Mouse (Mus musculus): ENCODE data around the gene Mex3a. TPM values are rescaled to one million over a fixed set of nuclear protein-coding genes. Genes with fewer than 3 reads are reported as not detected.

The Mex3a gene
- polyA plus RNA-seq, 1 experiment: 1.0 TPM

- Histone ChIP-seq H3K4me3 (ENCODE audit: extremely low read depth, insufficient read depth, insufficient read length) (peak overlapping the region; percentile 89), H3K36me3 (ENCODE audit: control insufficient read depth, insufficient read depth, low read length) (peaks cover 5% of the 10 kb centered on the region; the same call in 1 of the 2 replicates), H3K27me3 (ENCODE audit: control insufficient read depth, insufficient read depth, low read length) (no peaks in the 10 kb centered on the region), H3K4me1 (ENCODE audit: control insufficient read depth, insufficient read depth, insufficient read length) (0 out of 2 replicates have a peak, but pooled peaks cover 4% of the 10 kb centered on the region), H3K27ac (ENCODE audit: insufficient read depth, low read length) (peak overlapping the region; percentile 76)
- no peak for DNase-seq (ENCODE audit: low read depth in 1 of 2, low spot score in 2 of 2)
- WGBS: 5% methylated on average over 16 of the region's 16 CpGs
- TF ChIP-seq POLR2A (IDR thresholded peaks at IDR 0.05; ENCODE audit: low read depth, low read length): no peak
- TF ChIP-seq CTCF (IDR thresholded peaks at IDR 0.05; ENCODE audit: extremely low read depth, insufficient read depth, insufficient read length, insufficient replicate concordance): no peak
Measured at GRCm38 (mm10) chr3:88552082-88552645, 20.0 kb downstream of the Mex3a start.

- TF ChIP-seq POLR2A (IDR thresholded peaks at IDR 0.05; ENCODE audit: low read depth, low read length) (peak; percentile 64; the same call in 1 of the 2 replicates), CTCF (IDR thresholded peaks at IDR 0.05; ENCODE audit: extremely low read depth, insufficient read depth, insufficient read length, insufficient replicate concordance) (no peak)
- WGBS: under 1% methylated on average over 48 of the region's 48 CpGs
- Histone ChIP-seq H3K27ac (ENCODE audit: insufficient read depth, low read length) (peak within 1 kb of the TSS; percentile 92), H3K4me3 (ENCODE audit: extremely low read depth, insufficient read depth, insufficient read length) (peak within 1 kb of the TSS; percentile 99), H3K36me3 (ENCODE audit: control insufficient read depth, insufficient read depth, low read length) (peaks cover 5% of the 10 kb centered on the region; the same call in 1 of the 2 replicates), H3K4me1 (ENCODE audit: control insufficient read depth, insufficient read depth, insufficient read length) (0 out of 2 replicates have a peak, but pooled peaks cover 4% of the 10 kb centered on the region), H3K27me3 (ENCODE audit: control insufficient read depth, insufficient read depth, low read length) (no peaks in the 10 kb centered on the region)
- DNase-seq (ENCODE audit: low read depth in 1 of 2, low spot score in 2 of 2): peak; percentile 81 to 96
Measured at GRCm38 (mm10) chr3:88552676-88553524, 20.7 kb downstream of the Mex3a start, which contains the start of gene Lamtor2. Lamtor2 (minus strand) TSS chr3:88553074.

GRCm38 (mm10) chr3:88553525-88553879 lies 21.3 kb downstream of the Mex3a start, which contains the start of gene Ubqln4:
Ubqln4 (plus strand) TSS chr3:88553758.
- Histone ChIP-seq H3K4me1 (ENCODE audit: control insufficient read depth, insufficient read depth, insufficient read length) (0 out of 2 replicates have a peak, but pooled peaks cover 4% of the 10 kb centered on the region), H3K4me3 (ENCODE audit: extremely low read depth, insufficient read depth, insufficient read length) (peak within 1 kb of the TSS; percentile 99), H3K27ac (ENCODE audit: insufficient read depth, low read length) (peak within 1 kb of the TSS; percentile 92), H3K36me3 (ENCODE audit: control insufficient read depth, insufficient read depth, low read length) (peaks cover 6% of the 10 kb centered on the region; the same call in 1 of the 2 replicates), H3K27me3 (ENCODE audit: control insufficient read depth, insufficient read depth, low read length) (no peaks in the 10 kb centered on the region)
- 1% methylated on average over 36 of the region's 37 CpGs for WGBS
- peak; percentile 60 to 88 for DNase-seq (ENCODE audit: low read depth in 1 of 2, low spot score in 2 of 2)
- TF ChIP-seq POLR2A (IDR thresholded peaks at IDR 0.05; ENCODE audit: low read depth, low read length): peak; percentile 23; the same call in 1 of the 2 replicates
- TF ChIP-seq CTCF (IDR thresholded peaks at IDR 0.05; ENCODE audit: extremely low read depth, insufficient read depth, insufficient read length, insufficient replicate concordance): peak; percentile 74

GRCm38 (mm10) chr3:88553880-88554586 lies 21.8 kb downstream of the Mex3a start:
- WGBS: under 1% methylated on average over 41 of the region's 41 CpGs
- peak; percentile 23 to 60 for DNase-seq (ENCODE audit: low read depth in 1 of 2, low spot score in 2 of 2)

GRCm38 (mm10) chr3:88555069-88555605 lies 22.9 kb downstream of the Mex3a start:
- H3K27ac ChIP-seq (ENCODE audit: insufficient read depth, low read length): no peak overlapping the region
- H3K4me3 ChIP-seq (ENCODE audit: extremely low read depth, insufficient read depth, insufficient read length): no peak overlapping the region
- 0 out of 2 replicates have a peak, but pooled peaks cover 4% of the 10 kb centered on the region for H3K4me1 ChIP-seq (ENCODE audit: control insufficient read depth, insufficient read depth, insufficient read length)
- TF ChIP-seq CTCF (IDR thresholded peaks at IDR 0.05; ENCODE audit: extremely low read depth, insufficient read depth, insufficient read length, insufficient replicate concordance): no peak
- no peak for TF ChIP-seq POLR2A (IDR thresholded peaks at IDR 0.05; ENCODE audit: low read depth, low read length)
- H3K36me3 ChIP-seq (ENCODE audit: control insufficient read depth, insufficient read depth, low read length): peaks cover 9% of the 10 kb centered on the region
- no peaks in the 10 kb centered on the region for H3K27me3 ChIP-seq (ENCODE audit: control insufficient read depth, insufficient read depth, low read length)
- WGBS: 97% methylated on average over 5 of the region's 5 CpGs
- DNase-seq (ENCODE audit: low read depth in 1 of 2, low spot score in 2 of 2): no peak

More at GRCm38 (mm10) chr3:88553880-88554586, 21.8 kb downstream of the Mex3a start:
- no peaks in the 10 kb centered on the region for H3K27me3 ChIP-seq (ENCODE audit: control insufficient read depth, insufficient read depth, low read length)
- H3K4me3 ChIP-seq (ENCODE audit: extremely low read depth, insufficient read depth, insufficient read length): peak overlapping the region; percentile 99
- peak overlapping the region; percentile 86 for H3K27ac ChIP-seq (ENCODE audit: insufficient read depth, low read length)
- TF ChIP-seq POLR2A (IDR thresholded peaks at IDR 0.05; ENCODE audit: low read depth, low read length): no peak
- TF ChIP-seq CTCF (IDR thresholded peaks at IDR 0.05; ENCODE audit: extremely low read depth, insufficient read depth, insufficient read length, insufficient replicate concordance): 0 out of 2 replicates have a peak, but pooled peaks have one; percentile 1
- H3K4me1 ChIP-seq (ENCODE audit: control insufficient read depth, insufficient read depth, insufficient read length): 0 out of 2 replicates have a peak, but pooled peaks cover 4% of the 10 kb centered on the region
- H3K36me3 ChIP-seq (ENCODE audit: control insufficient read depth, insufficient read depth, low read length): peaks cover 6% of the 10 kb centered on the region; the same call in 1 of the 2 replicates

- 0 out of 2 replicates have a peak, but pooled peaks cover 4% of the 10 kb centered on the region for H3K4me1 ChIP-seq (ENCODE audit: control insufficient read depth, insufficient read depth, insufficient read length)
- H3K27me3 ChIP-seq (ENCODE audit: control insufficient read depth, insufficient read depth, low read length): no peaks in the 10 kb centered on the region
- TF ChIP-seq POLR2A (IDR thresholded peaks at IDR 0.05; ENCODE audit: low read depth, low read length): no peak
- no peak for DNase-seq (ENCODE audit: low read depth in 1 of 2, low spot score in 2 of 2)
- WGBS: 98% methylated on average over 6 of the region's 6 CpGs
- H3K36me3 ChIP-seq (ENCODE audit: control insufficient read depth, insufficient read depth, low read length): peaks cover 10% of the 10 kb centered on the region
- no peak overlapping the region for H3K27ac ChIP-seq (ENCODE audit: insufficient read depth, low read length)
- H3K4me3 ChIP-seq (ENCODE audit: extremely low read depth, insufficient read depth, insufficient read length): no peak overlapping the region
Measured at GRCm38 (mm10) chr3:88555731-88556130, 23.5 kb downstream of the Mex3a start.
